Mouse (Mus musculus): ENCODE measurements around the gene L3mbtl3. TPM values are rescaled to one million over a fixed set of nuclear protein-coding genes. Genes with fewer than 3 reads are reported as not detected.

The L3mbtl3 gene
- total RNA-seq (2014; fragmentation: Nextera tagmentation) = 4.2 and 4.3 TPM in 2 replicates
- total RNA-seq (2017) = 4.2 and 5.9 TPM in 2 replicates

GRCm38 (mm10) chr10:26375790-26376545, at the start of gene L3mbtl3:
L3mbtl3 (minus strand) TSS chr10:26375971.
- peak; percentile 80 for ATAC-seq (replicated peaks; ENCODE audit: low FRiP score, low TSS enrichment, poor library complexity, severe bottlenecking)

- no peak for ATAC-seq (replicated peaks; ENCODE audit: low FRiP score, low TSS enrichment, poor library complexity, severe bottlenecking)
Measured at GRCm38 (mm10) chr10:26421168-26421567, 45.4 kb upstream of the L3mbtl3 start.

DNA sequence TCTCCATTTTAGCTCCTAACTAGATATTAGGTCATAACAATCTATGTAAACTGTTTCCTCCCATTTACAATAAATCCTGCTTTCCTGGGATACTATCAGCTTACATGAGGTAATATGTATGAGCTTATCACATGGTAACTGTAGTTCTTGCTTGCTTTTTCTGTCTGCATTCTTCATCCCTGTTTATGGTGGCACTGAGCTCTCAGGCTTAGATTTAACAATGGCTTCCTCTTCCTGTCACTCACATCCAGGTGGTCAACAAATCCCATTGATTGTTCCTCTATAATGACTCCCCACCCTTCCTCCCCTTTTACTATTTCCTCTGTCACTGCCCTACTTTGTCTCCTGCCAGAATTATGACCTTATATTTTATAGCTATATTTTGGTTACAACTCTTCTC, 12.9 kb upstream of the L3mbtl3 start:
- ATAC-seq (replicated peaks; ENCODE audit: low FRiP score, low TSS enrichment, poor library complexity, severe bottlenecking) = no peak

DNA sequence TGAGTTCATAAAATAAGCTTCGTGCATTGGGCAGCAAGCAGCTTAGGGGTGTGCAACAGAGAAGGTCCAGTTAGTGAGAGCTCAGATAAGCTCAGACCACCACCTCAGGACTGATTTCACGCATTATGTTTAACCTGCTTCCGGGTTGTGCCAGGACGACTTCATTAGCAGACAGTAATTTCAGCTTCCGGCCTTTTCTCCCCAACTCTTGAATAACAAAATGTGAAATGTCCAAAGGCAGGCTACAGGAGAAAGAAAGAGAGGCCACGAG, 1.5 kb upstream of the L3mbtl3 start:
- ATAC-seq (replicated peaks; ENCODE audit: low FRiP score, low TSS enrichment, poor library complexity, severe bottlenecking) = no peak

GRCm38 (mm10) chr10:26376546-26377331, 968 bp upstream of the L3mbtl3 start:
- no peak for ATAC-seq (replicated peaks; ENCODE audit: low FRiP score, low TSS enrichment, poor library complexity, severe bottlenecking)

GRCm38 (mm10) chr10:26375351-26375751, 420 bp downstream of the L3mbtl3 start:
- ATAC-seq (replicated peaks; ENCODE audit: low FRiP score, low TSS enrichment, poor library complexity, severe bottlenecking) = no peak

DNA sequence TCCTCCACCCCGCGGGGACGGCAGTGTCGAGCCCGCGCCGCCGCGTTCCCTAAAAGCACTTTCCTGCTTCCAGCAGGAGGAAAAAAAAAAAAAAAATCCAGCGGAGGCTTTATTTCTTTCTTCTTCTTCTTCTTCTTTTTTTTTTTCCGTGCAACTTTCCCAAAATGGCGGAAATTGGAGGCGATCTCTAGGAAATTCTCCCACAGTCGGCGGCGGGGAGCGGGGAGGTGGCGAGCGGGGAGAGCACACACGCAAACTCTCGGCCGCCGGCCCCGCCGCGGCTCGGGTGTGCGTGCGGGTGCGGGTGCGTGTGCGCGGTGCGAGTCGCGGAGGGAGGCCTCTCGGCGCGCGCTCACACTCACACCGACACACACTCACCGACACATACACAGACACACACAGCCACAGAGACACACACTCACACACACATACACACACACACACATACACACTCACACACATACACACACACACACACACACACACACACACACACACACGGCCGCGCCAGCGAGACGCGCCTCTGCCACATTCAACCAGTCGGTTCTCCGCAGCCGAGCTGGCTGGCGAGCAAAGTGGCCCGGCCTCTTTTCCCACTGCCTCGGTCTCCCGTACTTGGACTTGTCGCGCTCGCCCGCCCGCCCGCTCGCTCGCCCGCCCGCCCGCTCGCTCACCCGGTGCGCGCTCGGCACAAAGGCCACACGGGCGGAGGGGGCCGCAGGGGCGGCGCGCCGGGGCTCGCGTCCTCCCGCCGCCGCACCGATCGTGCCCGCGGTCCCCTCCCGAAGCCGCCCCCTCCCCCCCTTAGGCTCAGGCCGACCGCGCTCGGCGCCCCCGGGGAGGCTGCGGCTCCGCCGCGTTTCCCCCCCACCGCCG, 1.1 kb downstream of the L3mbtl3 start:
- peak; percentile 45; the same call in 1 of the 2 replicates for ATAC-seq (replicated peaks; ENCODE audit: low FRiP score, low TSS enrichment, poor library complexity, severe bottlenecking)

- no peak for ATAC-seq (replicated peaks; ENCODE audit: low FRiP score, low TSS enrichment, poor library complexity, severe bottlenecking)
Measured at GRCm38 (mm10) chr10:26373951-26374435, 1.8 kb downstream of the L3mbtl3 start.

DNA sequence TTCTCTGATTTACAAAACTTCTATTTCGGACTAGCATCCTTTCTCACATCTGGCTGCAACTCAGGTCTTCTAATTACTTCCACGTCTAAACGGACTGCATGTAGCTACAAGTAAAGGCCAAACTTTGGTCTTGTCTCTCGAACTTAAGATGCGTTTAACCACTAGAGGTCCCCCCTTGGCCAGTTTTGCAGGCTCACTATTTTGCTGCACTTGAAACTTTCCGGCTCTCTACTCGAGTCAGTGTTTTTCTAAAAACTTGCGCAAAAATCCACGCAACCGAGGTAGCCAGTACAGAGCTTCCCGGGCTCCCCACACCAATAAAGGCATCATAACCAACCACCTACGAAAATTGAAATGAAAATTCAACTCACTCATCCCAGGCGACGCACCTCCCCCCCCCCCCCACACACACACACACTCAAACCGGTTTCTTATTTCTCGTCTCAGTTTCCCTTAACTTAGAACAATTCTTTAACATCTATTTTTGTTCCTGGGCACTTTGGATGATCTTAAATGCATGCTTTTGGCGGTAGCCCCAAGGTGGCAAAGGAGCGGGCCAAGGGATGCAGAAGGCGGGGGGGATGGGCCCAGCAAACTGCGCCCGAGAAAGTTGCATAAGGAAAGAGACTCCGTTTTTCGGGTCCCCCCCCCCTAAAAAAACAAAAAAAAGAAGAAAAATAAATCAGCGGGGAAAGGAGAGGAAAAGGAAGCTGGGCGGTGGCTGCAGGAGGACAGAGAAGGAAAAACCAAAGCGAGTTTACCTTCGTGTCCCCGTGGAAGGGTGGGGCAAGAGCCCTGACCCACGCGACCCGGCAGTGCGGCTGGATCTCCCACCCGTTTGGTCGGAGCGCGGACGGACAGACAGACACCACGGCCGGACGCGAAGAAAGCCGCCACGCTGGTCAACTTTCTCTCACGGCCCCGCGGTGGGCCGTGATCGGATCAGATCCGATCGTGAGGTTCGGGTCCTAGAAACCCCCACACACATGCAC, 2.5 kb downstream of the L3mbtl3 start:
- ATAC-seq (replicated peaks; ENCODE audit: low FRiP score, low TSS enrichment, poor library complexity, severe bottlenecking) = peak; percentile 82

DNA sequence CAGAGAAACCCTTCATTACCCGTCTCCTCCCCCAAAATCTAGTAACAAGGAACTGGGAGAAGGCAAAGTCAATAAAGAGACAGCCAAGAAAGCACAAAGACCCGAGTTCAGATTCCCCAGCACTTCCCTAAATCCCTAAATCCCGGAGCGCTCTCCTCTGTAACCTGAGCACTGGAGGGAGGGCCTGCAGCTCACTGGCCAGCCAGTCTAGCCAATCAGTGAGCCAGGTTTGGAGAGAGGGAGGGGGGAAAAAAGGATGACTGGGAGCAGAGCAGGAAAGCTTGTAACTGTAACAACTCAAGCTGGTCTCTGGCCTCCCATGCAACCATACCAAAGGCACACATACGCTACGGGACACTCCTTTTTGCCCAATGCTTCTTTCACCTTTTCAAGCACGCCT, 4.4 kb downstream of the L3mbtl3 start:
- ATAC-seq (replicated peaks; ENCODE audit: low FRiP score, low TSS enrichment, poor library complexity, severe bottlenecking) = no peak

DNA sequence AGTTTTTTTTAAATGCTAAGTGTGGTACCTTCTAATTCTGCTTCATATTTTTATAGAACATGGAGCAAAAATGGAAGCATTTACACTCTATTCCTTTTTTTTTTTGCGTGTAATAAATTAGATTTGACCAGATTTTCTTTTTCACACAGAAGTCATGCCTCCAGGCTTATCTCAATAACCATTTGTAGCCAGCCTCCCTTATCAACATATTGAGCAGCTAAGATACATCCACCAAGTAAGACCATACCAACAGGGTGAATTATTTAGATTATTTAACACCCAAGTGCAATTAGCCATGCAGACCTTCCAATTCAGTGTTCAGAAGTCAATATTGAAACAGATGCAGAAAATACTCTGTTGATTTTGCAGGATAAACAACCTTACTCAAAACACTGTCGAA, 10.8 kb downstream of the L3mbtl3 start:
- peak; percentile 73; the same call in 1 of the 2 replicates for ATAC-seq (replicated peaks; ENCODE audit: low FRiP score, low TSS enrichment, poor library complexity, severe bottlenecking)

DNA sequence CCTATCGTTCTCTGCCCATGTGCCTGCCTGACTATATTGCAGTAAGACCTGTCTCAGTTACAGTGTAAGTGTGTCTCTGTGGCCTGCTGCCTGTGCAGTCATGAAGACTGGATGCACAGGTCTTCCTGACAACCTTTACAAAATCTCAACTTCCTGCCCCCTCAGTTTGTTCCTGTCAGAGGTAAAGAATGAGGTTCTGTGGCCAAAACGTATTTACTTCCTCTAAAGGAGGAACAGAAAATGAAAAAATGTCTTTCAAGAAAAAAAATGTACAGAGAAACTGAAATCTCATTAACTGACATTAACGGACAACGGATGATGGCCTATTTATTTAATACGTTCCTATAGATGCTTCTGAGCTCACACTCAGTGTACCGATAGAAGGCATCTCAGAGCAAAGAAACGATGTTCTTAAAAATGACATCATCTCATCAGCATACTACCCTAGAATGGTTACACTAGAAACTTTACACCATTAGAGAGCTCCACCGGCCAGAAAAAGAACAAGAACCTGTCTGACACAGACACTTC, 11.4 kb downstream of the L3mbtl3 start:
- no peak for ATAC-seq (replicated peaks; ENCODE audit: low FRiP score, low TSS enrichment, poor library complexity, severe bottlenecking)

DNA sequence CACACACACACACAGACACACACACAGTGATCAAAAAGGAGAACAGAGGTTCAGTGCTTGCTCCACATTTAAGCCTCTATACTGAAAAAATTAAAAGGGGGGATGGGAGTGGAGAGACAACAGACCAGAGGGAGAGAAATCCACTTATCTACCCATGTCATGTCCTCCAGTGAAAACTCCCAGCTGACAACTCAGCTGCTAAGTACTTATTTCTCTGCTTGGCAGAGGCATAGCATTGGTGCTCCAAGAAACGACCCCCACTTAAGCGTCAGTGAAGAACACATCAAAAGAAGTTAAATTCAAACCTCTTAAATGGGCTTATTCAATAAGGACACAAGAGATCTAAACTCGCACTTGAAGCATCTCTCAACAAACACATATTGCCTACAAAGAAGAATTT, 12.2 kb downstream of the L3mbtl3 start:
- no peak for ATAC-seq (replicated peaks; ENCODE audit: low FRiP score, low TSS enrichment, poor library complexity, severe bottlenecking)

- peak; percentile 30; the same call in 1 of the 2 replicates for ATAC-seq (replicated peaks; ENCODE audit: low FRiP score, low TSS enrichment, poor library complexity, severe bottlenecking)
Measured at GRCm38 (mm10) chr10:26358798-26359197, 17.0 kb downstream of the L3mbtl3 start.

DNA sequence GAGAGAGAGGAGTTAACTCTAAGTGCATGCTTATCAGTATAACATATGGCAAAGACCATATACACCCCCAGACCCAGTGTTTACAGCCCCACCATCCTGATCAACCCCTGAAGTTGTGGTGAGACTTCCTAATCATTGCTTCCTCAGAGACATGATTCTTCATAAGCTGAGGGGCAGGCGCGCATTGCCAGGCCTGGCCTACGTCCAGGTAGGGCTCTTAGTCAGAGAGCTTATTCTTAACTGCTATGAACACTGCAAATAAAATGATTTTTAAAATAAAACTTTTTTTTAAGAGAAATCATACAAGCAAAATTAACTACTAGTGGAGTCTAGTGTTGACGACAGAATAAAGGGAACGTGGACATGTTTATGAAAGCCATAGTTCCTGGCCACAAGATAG, 17.5 kb downstream of the L3mbtl3 start:
- ATAC-seq (replicated peaks; ENCODE audit: low FRiP score, low TSS enrichment, poor library complexity, severe bottlenecking) = no peak

DNA sequence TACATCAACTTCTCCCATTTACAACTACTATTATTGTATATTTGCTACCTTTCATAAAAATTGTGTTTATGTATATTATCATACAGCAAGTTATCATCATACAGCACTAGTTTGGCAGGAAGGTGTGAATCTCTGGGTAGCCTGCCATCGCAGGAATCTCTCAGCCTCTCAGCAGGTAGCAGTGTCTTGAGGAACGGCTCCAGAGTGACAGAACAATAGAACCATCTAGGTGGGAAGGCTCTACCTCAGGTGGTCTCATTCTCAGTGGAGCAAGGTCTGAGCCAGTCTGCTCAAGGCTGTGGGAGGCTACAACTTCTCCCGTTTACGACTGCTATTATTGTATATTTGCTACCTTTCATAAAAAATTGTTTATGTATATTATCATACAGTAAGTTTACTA, 22.0 kb downstream of the L3mbtl3 start:
- ATAC-seq (replicated peaks; ENCODE audit: low FRiP score, low TSS enrichment, poor library complexity, severe bottlenecking) = no peak

DNA sequence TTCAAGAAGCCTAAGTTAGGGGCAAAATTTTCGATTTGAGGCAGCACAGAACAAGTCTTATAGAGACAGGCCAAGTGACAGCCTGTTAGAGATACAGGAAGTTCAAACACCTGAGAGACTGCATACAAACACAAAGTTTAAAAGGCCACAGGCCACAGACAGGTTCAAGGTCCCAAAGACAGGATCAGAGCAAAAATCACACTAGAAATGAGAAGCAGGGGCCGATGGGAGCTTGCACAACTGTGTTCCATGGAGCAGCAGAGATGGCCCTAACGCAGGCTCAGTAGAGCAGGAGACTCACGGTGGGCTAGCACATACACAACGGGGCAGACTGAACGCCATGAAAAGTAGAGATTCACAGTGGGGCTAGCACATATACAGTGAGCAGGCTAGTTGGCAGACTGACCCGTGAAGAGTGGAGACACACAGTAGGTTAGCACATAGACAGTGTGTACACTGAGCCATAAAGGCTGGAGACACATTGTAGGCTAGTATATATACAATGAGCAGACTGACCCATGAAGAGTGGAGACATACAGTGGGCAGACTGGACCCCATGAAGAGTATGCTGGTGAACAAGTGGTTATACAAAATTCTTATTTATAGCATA, 24.5 kb downstream of the L3mbtl3 start:
- ATAC-seq (replicated peaks; ENCODE audit: low FRiP score, low TSS enrichment, poor library complexity, severe bottlenecking) = no peak

DNA sequence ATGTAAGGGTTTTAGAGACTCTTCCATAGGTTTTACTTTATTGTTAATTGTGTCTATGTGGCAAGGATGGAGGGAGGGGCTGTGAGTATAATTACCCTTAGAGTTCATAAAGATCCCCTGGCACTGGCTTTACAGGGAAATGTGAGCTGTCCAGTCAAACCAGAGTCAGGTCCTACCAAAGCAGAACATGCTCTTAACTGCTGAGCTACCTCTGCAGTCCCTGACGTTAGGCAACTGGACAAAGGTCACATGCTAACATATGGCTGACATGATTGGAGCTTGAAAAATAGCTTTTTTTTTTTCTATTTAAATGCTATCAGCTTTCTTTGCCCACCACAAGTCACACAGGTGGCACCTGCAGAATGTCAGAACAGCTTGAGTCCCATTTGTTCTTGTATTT, 25.6 kb downstream of the L3mbtl3 start:
- ATAC-seq (replicated peaks; ENCODE audit: low FRiP score, low TSS enrichment, poor library complexity, severe bottlenecking) = no peak
